Mouse (Mus musculus) intestine, postnatal 0 days (tissue): ENCODE results near the gene Elovl4. TPM values are rescaled to one million over a fixed set of nuclear protein-coding genes. Genes with fewer than 3 reads are reported as not detected.
A peak's percentile ranks its signal among the peaks of the same experiment; 100 is the strongest.

Source experiments
- ATAC-seq: fragments of 200-750 bp; cut with Nextera tagmentation; 2 replicates; pipeline ENCODE4 v1.8.0; 2017; ENCODE audit warnings: mild to moderate bottlenecking, moderate TSS enrichment, moderate library complexity
- H3K27ac ChIP-seq: fragments of 300-500 bp; sonication (generic); 2 replicates; pipeline ENCODE4 v1.5.1; 2014; ENCODE audit warnings: mild to moderate bottlenecking, low read depth, low read length, moderate library complexity
- H3K27me3 ChIP-seq: fragments of 300-500 bp; sonication (generic); replicated peaks from 2 replicates; pipeline ENCODE4 v1.6.1; 2014; ENCODE audit warnings: low read length, mixed read lengths; ENCODE audit not compliant: control insufficient read depth, insufficient read depth
- H3K36me3 ChIP-seq: fragments of 300-500 bp; sonication (generic); 2 replicates; pipeline ENCODE4 v1.6.1; 2014; ENCODE audit warnings: mild to moderate bottlenecking, moderate library complexity; ENCODE audit not compliant: control insufficient read depth, insufficient read depth
- H3K4me1 ChIP-seq: fragments of 300-500 bp; sonication (generic); replicated peaks from 2 replicates; pipeline ENCODE4 v1.6.1; 2014; ENCODE audit warnings: antibody characterized with exemption, low read length, mixed read lengths; ENCODE audit not compliant: control insufficient read depth, insufficient read depth
- H3K4me2 ChIP-seq: fragments of 300-500 bp; sonication (generic); replicated peaks from 2 replicates; pipeline ENCODE4 v1.6.1; 2014; ENCODE audit warnings: low read depth, mild to moderate bottlenecking, moderate library complexity
- H3K4me3 ChIP-seq: fragments of 300-500 bp; sonication (generic); 2 replicates; pipeline ENCODE4 v1.5.1; 2014; ENCODE audit warnings: low read depth, low read length
- H3K9ac ChIP-seq: fragments of 300-500 bp; sonication (generic); 2 replicates; pipeline ENCODE4 v1.6.1; 2014; ENCODE audit warnings: mild to moderate bottlenecking, low read depth, low read length
- H3K9me3 ChIP-seq: fragments of 300-500 bp; sonication (generic); 2 replicates; pipeline ENCODE4 v1.6.1; 2016; ENCODE audit warnings: mixed run types; ENCODE audit not compliant: control insufficient read depth
- CTCF ChIP-seq: sonication (generic); IDR thresholded peaks from 2 replicates; pipeline ENCODE4 v1.5.1; 2016; ENCODE audit warnings: low read depth, mild to moderate bottlenecking, control low read depth, antibody characterized with exemption, moderate library complexity
- WGBS: fragments of 180-500 bp; shearing (Covaris S2); extraction: QIAGEN DNeasy Blood & Tissue Kit; methylation state at CpG from one replicate; pipeline ENCODE4 v1.1.7; 2014; 5-methylcytosine and 5-hydroxymethylcytosine counted together
- polyA plus RNA-seq: library from polyadenylated mRNA; unstranded; fragments of >200 nt; fragmentation: Nextera tagmentation; extraction: Ambion mirVana; gene quantifications from 2 replicates; pipeline ENCODE4 v1.2.1, GENCODE M21; 2015

The Elovl4 gene
- polyA plus RNA-seq = 3.0 and 3.1 TPM in 2 replicates

- H3K27ac ChIP-seq = no peak within 1 kb of the TSS
- H3K9ac ChIP-seq = peak within 1 kb of the TSS; percentile 34; the same call in 1 of the 2 replicates
- H3K27me3 ChIP-seq = peaks cover 25% of the 10 kb centered on the region
- H3K36me3 ChIP-seq = no peaks in the 10 kb centered on the region
- 0 out of 2 replicates have a peak, but pooled peaks cover 5% of the 10 kb centered on the region for H3K4me1 ChIP-seq
- ATAC-seq = peak; percentile 51; the same call in 1 of the 2 replicates
- peak within 1 kb of the TSS; percentile 57 for H3K4me3 ChIP-seq
- no peak for TF ChIP-seq CTCF
- 2% methylated on average over 65 of the region's 71 CpGs for WGBS
- H3K4me2 ChIP-seq = peak within 1 kb of the TSS; percentile 94
- H3K9me3 ChIP-seq = no peaks in the 10 kb centered on the region
Measured at GRCm38 (mm10) chr9:83805977-83806815, at the start of gene Elovl4. Gene Elovl4 (minus strand): TSS chr9:83806277.

DNA sequence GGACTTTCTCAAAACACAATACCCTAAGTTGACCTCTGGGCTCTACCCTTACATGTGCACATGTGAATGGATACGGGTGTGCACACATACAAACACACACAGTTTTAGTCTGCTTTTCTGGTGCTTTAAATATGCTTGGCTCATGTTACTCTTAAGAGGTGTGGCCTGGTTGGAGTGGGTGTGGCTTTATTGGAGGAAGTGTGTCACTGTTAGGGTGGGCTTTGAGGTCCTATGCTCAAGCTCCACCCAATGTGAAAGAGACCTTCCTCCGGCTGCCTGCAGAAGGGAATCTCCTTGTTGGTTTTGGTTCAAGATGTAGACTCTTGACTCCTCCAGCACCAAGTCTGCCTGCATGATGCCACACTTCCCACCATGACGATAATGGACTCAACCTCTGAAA, 46.4 kb upstream of the Elovl4 start:
- Histone ChIP-seq H3K4me1 (no peaks in the 10 kb centered on the region), H3K27ac (no peak overlapping the region), H3K9ac (no peak overlapping the region), H3K4me2 (no peak overlapping the region), H3K36me3 (peaks cover 25% of the 10 kb centered on the region), H3K4me3 (no peak overlapping the region), H3K27me3 (no peaks in the 10 kb centered on the region), H3K9me3 (no peaks in the 10 kb centered on the region)
- no peak for ATAC-seq
- 97% methylated on average over 3 of the region's 3 CpGs for WGBS
- TF ChIP-seq CTCF = no peak

DNA sequence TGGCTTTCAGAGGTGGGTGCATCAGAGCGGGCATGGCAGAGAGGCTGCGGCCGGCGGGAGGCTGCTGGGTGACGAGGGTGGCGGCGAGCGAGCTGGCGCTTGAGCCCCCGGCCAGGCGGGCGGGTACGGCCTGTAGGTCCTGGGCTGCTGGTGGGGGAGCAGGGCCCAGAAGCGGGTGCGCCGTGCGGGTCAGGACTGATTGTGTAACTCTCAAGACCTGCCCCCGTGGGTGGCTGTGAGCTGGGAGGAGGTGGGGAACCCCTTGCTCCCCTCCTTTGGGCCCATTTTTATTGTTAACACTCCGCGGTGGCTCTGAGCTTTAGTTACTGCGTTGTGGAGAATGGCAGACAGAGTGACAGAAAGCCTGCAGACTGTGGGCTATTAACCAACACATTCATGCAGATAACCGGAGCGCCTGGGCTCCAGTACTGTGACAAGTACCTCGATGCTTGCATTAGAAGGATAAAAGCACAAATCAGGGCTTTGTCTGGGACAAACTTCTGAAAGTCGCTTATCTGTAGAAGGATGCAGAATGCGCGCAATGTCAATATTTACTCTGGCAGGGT, 28.8 kb upstream of the Elovl4 start:
- Histone ChIP-seq H3K9ac (peak overlapping the region; percentile 67), H3K4me2 (peak overlapping the region; percentile 93), H3K36me3 (no peaks in the 10 kb centered on the region), H3K9me3 (no peaks in the 10 kb centered on the region), H3K27me3 (no peaks in the 10 kb centered on the region), H3K4me3 (peak overlapping the region; percentile 89), H3K27ac (no peak overlapping the region), H3K4me1 (no peaks in the 10 kb centered on the region)
- peak; percentile 79 for ATAC-seq
- WGBS = under 1% methylated on average over 26 of the region's 27 CpGs
- TF ChIP-seq CTCF = no peak

DNA sequence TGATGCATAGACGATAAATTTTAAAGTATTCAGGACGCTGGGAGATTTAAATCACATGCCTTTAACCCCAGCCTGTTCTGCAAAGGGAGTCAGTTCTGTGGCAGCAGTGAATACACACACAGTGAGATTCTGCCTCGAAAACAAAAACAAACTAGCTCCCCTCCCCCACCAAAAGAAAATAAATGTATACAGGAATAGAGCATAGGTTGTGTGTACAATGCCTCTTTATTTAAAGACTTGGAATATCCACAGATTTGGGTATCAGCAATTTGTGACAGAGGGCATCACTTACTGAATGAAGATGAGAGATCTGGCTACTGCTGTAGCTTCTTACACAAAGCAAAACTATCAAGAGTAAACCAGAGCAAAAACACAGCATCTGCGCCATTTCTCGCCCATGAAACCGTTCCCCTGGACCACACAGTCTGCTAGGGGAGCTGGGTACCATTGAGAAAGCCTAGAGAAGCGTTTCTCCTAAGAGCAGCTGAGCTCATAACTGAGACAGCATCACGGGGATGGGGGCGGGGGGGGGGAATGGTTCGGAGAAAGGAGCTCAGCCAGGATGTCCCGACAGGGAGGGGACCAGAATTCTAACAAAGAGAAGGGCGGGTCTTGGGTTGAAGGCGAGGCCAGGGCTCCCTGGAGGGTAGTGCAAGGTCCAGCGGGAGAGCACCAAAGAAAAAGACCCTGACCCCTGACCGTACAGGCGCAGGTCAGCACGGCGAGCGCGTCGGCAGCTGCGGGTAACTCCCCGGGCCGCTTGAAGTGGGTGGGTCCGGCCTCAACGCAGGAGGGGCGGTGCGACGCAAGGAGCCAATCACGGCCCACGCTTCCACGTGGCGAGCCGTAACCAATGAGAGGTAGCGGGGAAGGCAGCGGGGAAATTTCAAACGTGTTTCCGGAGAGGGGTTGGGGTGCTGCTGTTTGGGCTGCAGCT, 28.0 kb upstream of the Elovl4 start, which contains the start of gene Ttk:
Gene Ttk (plus strand): TSS at position 879 of the 937 bp plus-strand sequence.
- Histone ChIP-seq H3K36me3 (no peaks in the 10 kb centered on the region), H3K9ac (peak within 1 kb of the TSS; percentile 67), H3K4me1 (no peaks in the 10 kb centered on the region), H3K27me3 (no peaks in the 10 kb centered on the region), H3K27ac (peak within 1 kb of the TSS; percentile 54; the same call in 1 of the 2 replicates), H3K9me3 (no peaks in the 10 kb centered on the region), H3K4me3 (peak within 1 kb of the TSS; percentile 89), H3K4me2 (peak within 1 kb of the TSS; percentile 93)
- ATAC-seq = peak; percentile 100
- no peak for TF ChIP-seq CTCF
- 2% methylated on average over 38 of the region's 38 CpGs for WGBS

GRCm38 (mm10) chr9:83831152-83831551, 25.1 kb upstream of the Elovl4 start:
- no peak for ATAC-seq
- Histone ChIP-seq H3K27me3 (no peaks in the 10 kb centered on the region), H3K4me3 (no peak overlapping the region), H3K9ac (no peak overlapping the region), H3K4me1 (no peaks in the 10 kb centered on the region), H3K9me3 (no peaks in the 10 kb centered on the region), H3K36me3 (no peaks in the 10 kb centered on the region), H3K4me2 (no peak overlapping the region), H3K27ac (no peak overlapping the region)
- no peak for TF ChIP-seq CTCF
- WGBS = 75% methylated on average over 8 of the region's 8 CpGs
